Mouse (Mus musculus): ENCODE results near the gene Actb. TPM values are rescaled to one million over a fixed set of nuclear protein-coding genes. Genes with fewer than 3 reads are reported as not detected.

Actb gene
- polyA plus RNA-seq, 1 experiment from 2014 or later = 16,801 TPM

DNA sequence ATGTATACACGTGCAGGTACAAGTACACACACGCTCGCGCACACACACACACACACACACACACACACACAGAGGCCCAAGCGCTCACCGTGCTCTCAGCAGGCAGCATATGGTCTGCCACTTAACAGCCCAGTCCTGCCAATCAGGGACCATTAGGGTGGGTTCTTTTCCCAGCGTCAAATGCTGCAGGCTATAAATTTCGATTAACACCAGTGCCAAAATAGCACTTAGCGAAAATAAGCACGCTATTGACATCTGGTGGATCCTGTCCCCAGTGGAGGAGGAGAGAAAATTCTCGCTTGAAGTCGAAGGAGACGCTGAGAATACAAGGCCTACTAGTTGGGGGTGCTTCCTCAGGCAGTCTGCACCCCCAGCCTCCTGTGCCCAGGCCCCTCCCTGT, 37.1 kb downstream of the Actb start:
- H3K27ac ChIP-seq (ENCODE audit: low read depth) = no peak overlapping the region
- no peak overlapping the region for H3K4me3 ChIP-seq (ENCODE audit: low read depth, low read length)
- peaks cover 35% of the 10 kb centered on the region for H3K36me3 ChIP-seq (ENCODE audit: insufficient read depth)
- no peak for DNase-seq
- H3K4me2 ChIP-seq = no peak overlapping the region
- H3K27me3 ChIP-seq (ENCODE audit: insufficient read depth, low read length) = no peaks in the 10 kb centered on the region
- H3K9me3 ChIP-seq (ENCODE audit: low read depth, low read length) = no peaks in the 10 kb centered on the region
- no peaks in the 10 kb centered on the region for H3K4me1 ChIP-seq (ENCODE audit: insufficient read depth)
- TF ChIP-seq CTCF (IDR thresholded peaks at IDR 0.05; ENCODE audit: low read depth) = no peak
- no peak overlapping the region for H3K9ac ChIP-seq
- WGBS = 84% methylated on average over 13 of the region's 13 CpGs
- ATAC-seq (ENCODE audit: insufficient read depth) = no peak

DNA sequence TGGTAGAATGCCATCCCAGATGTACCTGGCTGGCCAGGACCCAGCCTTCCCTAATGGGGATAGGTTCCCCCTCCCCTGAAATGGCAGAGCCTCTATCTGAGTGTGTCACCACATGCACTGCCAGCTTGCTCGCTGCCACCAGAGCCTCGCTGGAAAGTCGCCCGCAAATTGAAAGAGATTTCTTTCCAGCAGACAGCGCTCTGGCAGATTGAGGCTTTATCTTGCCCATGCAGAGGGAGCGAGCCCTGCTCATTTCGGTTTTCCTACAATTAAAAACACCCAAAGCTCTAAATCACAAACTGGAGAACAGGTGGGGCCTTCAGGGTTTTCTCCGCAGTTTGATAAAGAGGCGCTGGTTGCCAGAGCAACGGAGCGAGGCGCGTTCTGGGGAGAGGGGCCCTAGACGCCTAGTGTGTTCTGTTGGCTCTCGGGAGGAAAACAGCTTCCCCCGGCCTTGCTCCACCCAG, 48.8 kb downstream of the Actb start:
- Histone ChIP-seq H3K4me2 (no peak overlapping the region), H3K27ac (ENCODE audit: low read depth) (no peak overlapping the region), H3K27me3 (ENCODE audit: insufficient read depth, low read length) (no peaks in the 10 kb centered on the region), H3K9me3 (ENCODE audit: low read depth, low read length) (no peaks in the 10 kb centered on the region), H3K36me3 (ENCODE audit: insufficient read depth) (no peaks in the 10 kb centered on the region), H3K4me1 (ENCODE audit: insufficient read depth) (no peaks in the 10 kb centered on the region), H3K9ac (no peak overlapping the region), H3K4me3 (ENCODE audit: low read depth, low read length) (no peak overlapping the region)
- WGBS = 55% methylated on average over 16 of the region's 16 CpGs
- DNase-seq = no peak
- no peak for ATAC-seq (ENCODE audit: insufficient read depth)
- no peak for TF ChIP-seq CTCF (IDR thresholded peaks at IDR 0.05; ENCODE audit: low read depth)

DNA sequence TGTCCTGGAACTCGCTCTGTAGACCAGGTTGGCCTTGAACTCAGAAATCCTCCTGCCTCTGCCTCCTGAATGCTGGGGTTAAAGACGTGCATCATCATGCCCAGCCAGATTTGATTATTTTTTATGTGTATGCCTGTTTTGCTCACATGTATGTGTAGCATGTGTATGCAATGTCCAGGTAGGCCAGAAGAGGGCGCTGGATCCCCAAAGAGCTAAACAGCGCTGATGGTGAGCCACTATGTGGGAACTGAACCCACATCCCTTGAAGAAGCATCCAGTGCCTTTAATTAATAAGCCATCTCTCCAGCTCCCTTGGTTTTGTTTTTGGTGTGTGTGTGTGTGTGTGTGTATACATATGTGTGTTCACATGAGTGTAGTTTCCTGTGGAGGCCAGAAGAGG, 50.1 kb downstream of the Actb start:
- H3K4me1 ChIP-seq (ENCODE audit: insufficient read depth) = no peaks in the 10 kb centered on the region
- DNase-seq = no peak
- H3K9ac ChIP-seq = no peak overlapping the region
- TF ChIP-seq CTCF (IDR thresholded peaks at IDR 0.05; ENCODE audit: low read depth) = peak; percentile 34
- no peak for ATAC-seq (ENCODE audit: insufficient read depth)
- no peak overlapping the region for H3K27ac ChIP-seq (ENCODE audit: low read depth)
- H3K4me3 ChIP-seq (ENCODE audit: low read depth, low read length) = no peak overlapping the region
- WGBS = 83% methylated on average over 4 of the region's 4 CpGs
- H3K9me3 ChIP-seq (ENCODE audit: low read depth, low read length) = no peaks in the 10 kb centered on the region
- H3K36me3 ChIP-seq (ENCODE audit: insufficient read depth) = no peaks in the 10 kb centered on the region
- no peaks in the 10 kb centered on the region for H3K27me3 ChIP-seq (ENCODE audit: insufficient read depth, low read length)
- no peak overlapping the region for H3K4me2 ChIP-seq

DNA sequence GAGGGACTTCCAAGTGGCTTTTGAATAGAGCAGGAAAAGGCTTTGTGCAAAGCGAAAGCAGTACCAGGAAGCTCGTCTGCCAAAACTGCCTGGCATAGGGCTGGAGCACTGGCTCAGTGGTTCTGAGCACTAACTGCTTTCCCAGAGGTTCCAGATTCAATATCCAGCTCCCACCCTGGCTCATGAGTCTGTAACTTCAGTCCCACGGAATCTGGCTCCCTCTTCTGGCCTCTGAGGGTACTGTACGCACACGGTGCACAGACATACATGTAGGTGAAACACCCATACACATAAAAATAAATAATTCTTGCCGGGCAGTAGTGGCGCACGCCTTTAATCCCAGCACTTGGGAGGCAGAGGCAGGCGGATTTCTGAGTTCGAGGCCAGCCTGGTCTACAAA, 51.7 kb downstream of the Actb start:
- Histone ChIP-seq H3K4me2 (no peak overlapping the region), H3K27me3 (ENCODE audit: insufficient read depth, low read length) (no peaks in the 10 kb centered on the region), H3K36me3 (ENCODE audit: insufficient read depth) (no peaks in the 10 kb centered on the region), H3K4me1 (ENCODE audit: insufficient read depth) (no peaks in the 10 kb centered on the region), H3K27ac (ENCODE audit: low read depth) (no peak overlapping the region), H3K9ac (no peak overlapping the region), H3K4me3 (ENCODE audit: low read depth, low read length) (no peak overlapping the region), H3K9me3 (ENCODE audit: low read depth, low read length) (no peaks in the 10 kb centered on the region)
- peak; percentile 71 for TF ChIP-seq CTCF (IDR thresholded peaks at IDR 0.05; ENCODE audit: low read depth)
- WGBS = 79% methylated on average over 10 of the region's 10 CpGs
- DNase-seq (peak; percentile 77), ATAC-seq (ENCODE audit: insufficient read depth) (peak; percentile 17; the same call in 1 of the 2 replicates)

DNA sequence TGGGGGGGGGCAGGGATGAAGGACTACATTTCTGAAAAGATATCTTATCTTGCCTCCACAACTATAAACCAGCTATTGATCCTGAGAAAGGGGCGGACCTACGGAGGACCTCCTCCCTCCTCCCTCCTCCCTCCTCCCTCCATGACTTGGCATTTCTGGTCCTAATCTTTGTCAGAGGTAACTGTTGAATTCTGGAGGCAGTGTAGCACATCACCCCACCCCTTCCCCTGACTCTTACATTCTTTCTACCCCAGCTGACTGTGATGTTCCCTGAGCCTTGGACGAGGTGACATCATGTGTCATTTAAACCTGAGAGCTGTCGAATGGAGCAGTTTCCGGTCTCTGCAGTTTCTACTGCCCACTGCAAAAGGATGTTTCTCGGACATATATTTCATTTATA, 53.0 kb downstream of the Actb start:
- Histone ChIP-seq H3K36me3 (ENCODE audit: insufficient read depth) (no peaks in the 10 kb centered on the region), H3K4me2 (no peak overlapping the region), H3K4me1 (ENCODE audit: insufficient read depth) (no peaks in the 10 kb centered on the region), H3K9ac (no peak overlapping the region), H3K9me3 (ENCODE audit: low read depth, low read length) (no peaks in the 10 kb centered on the region), H3K27ac (ENCODE audit: low read depth) (no peak overlapping the region), H3K4me3 (ENCODE audit: low read depth, low read length) (no peak overlapping the region), H3K27me3 (ENCODE audit: insufficient read depth, low read length) (no peaks in the 10 kb centered on the region)
- no peak for TF ChIP-seq CTCF (IDR thresholded peaks at IDR 0.05; ENCODE audit: low read depth)
- 68% methylated on average over 6 of the region's 6 CpGs for WGBS
- no peak for DNase-seq
- no peak for ATAC-seq (ENCODE audit: insufficient read depth)

Other genes starting within 250 kb of the Actb start
- 6.8 and 8.2 TPM in 2 replicates for gene Slc29a4, start 214.2 kb downstream of the Actb start, polyA plus RNA-seq (2014; fragmentation: Nextera tagmentation; extraction: Ambion mirVana)
- 38.4 and 40.4 TPM in 2 replicates for gene Tnrc18, start 89.1 kb downstream of the Actb start, polyA plus RNA-seq (2014; fragmentation: Nextera tagmentation; extraction: Ambion mirVana)
- gene Fbxl18, start 11.3 kb downstream of the Actb start, polyA plus RNA-seq (2014; fragmentation: Nextera tagmentation; extraction: Ambion mirVana) = 11.2 and 11.8 TPM in 2 replicates
- gene Fscn1, start 53.6 kb upstream of the Actb start, polyA plus RNA-seq (2014; fragmentation: Nextera tagmentation; extraction: Ambion mirVana) = 331 and 347 TPM in 2 replicates
- gene Rnf216, start 206.2 kb upstream of the Actb start, polyA plus RNA-seq (2014; fragmentation: Nextera tagmentation; extraction: Ambion mirVana) = 31.5 and 36.1 TPM in 2 replicates
- not detected in 2 replicates for gene Olfr718-ps1, start 240.8 kb upstream of the Actb start, polyA plus RNA-seq (2014; fragmentation: Nextera tagmentation; extraction: Ambion mirVana)